Mouse (Mus musculus): ENCODE data around the gene Synpo2.

Gene Synpo2

GRCm38 (mm10) chr3:123204658-123205057 lies 31.3 kb downstream of the Synpo2 start:
- no peak for DNase-seq

GRCm38 (mm10) chr3:123201798-123202197 lies 34.2 kb downstream of the Synpo2 start:
- no peak for DNase-seq

- DNase-seq, result no peak
These were observed 42.2 kb downstream of the Synpo2 start for GRCm38 (mm10) chr3:123193740-123194139.

GRCm38 (mm10) chr3:123191602-123192001 lies 44.3 kb downstream of the Synpo2 start:
- no peak for DNase-seq

GRCm38 (mm10) chr3:123190329-123190728 lies 45.6 kb downstream of the Synpo2 start:
- DNase-seq, result no peak

- no peak for DNase-seq
These were observed 46.1 kb downstream of the Synpo2 start for GRCm38 (mm10) chr3:123189826-123190225.

GRCm38 (mm10) chr3:123188616-123189230 lies 47.2 kb downstream of the Synpo2 start:
- no peak for DNase-seq

- no peak for DNase-seq
These were observed 48.4 kb downstream of the Synpo2 start for GRCm38 (mm10) chr3:123187370-123188124.

- no peak for DNase-seq
These were observed 50.6 kb downstream of the Synpo2 start for GRCm38 (mm10) chr3:123185238-123185925.

GRCm38 (mm10) chr3:123184281-123184680 lies 51.7 kb downstream of the Synpo2 start:
- no peak for DNase-seq

- DNase-seq, result no peak
These were observed 56.4 kb downstream of the Synpo2 start for GRCm38 (mm10) chr3:123179508-123179907.

- DNase-seq, result no peak
These were observed 56.9 kb downstream of the Synpo2 start for GRCm38 (mm10) chr3:123179041-123179440.

GRCm38 (mm10) chr3:123178420-123178819 lies 57.5 kb downstream of the Synpo2 start:
- no peak for DNase-seq

GRCm38 (mm10) chr3:123176366-123177334 lies 59.3 kb downstream of the Synpo2 start:
- no peak for DNase-seq

GRCm38 (mm10) chr3:123175142-123175541 lies 60.8 kb downstream of the Synpo2 start:
- no peak for DNase-seq

GRCm38 (mm10) chr3:123174379-123174697 lies 61.6 kb downstream of the Synpo2 start:
- no peak for DNase-seq

- no peak for DNase-seq
These were observed 62.2 kb downstream of the Synpo2 start for GRCm38 (mm10) chr3:123173553-123174378.

GRCm38 (mm10) chr3:123172151-123172550 lies 63.8 kb downstream of the Synpo2 start:
- no peak for DNase-seq

GRCm38 (mm10) chr3:123169398-123169797 lies 66.6 kb downstream of the Synpo2 start:
- no peak for DNase-seq

GRCm38 (mm10) chr3:123168815-123169214 lies 67.1 kb downstream of the Synpo2 start:
- DNase-seq, result peak; percentile 42

- DNase-seq, result no peak
These were observed 69.5 kb downstream of the Synpo2 start for GRCm38 (mm10) chr3:123166450-123166849.

GRCm38 (mm10) chr3:123164183-123164582 lies 71.8 kb downstream of the Synpo2 start:
- no peak for DNase-seq

All from right cerebral cortex, postnatal 25 days (tissue).